Mouse (Mus musculus) kidney, adult 2 months (tissue): ENCODE results near the gene Fam110c.

ENCODE experiments used
- CTCF ChIP-seq: fragments of 200-500 bp; conservative IDR thresholded peaks from 2 replicates; pipeline ENCODE4 v1.5.1; 2011; ENCODE audit warnings: low read depth, mild to moderate bottlenecking, control low read depth, low read length, moderate library complexity, mixed read lengths; ENCODE audit not compliant: insufficient read depth, insufficient read length
- POLR2A ChIP-seq: fragments of 200-500 bp; IDR thresholded peaks from one replicate; pipeline ENCODE4 v1.6.1; 2011; ENCODE audit warnings: low read depth, low read length, control low read depth

GRCm38 (mm10) chr12:31080352-31080751, 6.7 kb downstream of the Fam110c start:
- TF ChIP-seq POLR2A (no peak), CTCF (no peak)
